8 mouse cellular contexts compared by ENCODE assay signal in the genomic region with DNA sequence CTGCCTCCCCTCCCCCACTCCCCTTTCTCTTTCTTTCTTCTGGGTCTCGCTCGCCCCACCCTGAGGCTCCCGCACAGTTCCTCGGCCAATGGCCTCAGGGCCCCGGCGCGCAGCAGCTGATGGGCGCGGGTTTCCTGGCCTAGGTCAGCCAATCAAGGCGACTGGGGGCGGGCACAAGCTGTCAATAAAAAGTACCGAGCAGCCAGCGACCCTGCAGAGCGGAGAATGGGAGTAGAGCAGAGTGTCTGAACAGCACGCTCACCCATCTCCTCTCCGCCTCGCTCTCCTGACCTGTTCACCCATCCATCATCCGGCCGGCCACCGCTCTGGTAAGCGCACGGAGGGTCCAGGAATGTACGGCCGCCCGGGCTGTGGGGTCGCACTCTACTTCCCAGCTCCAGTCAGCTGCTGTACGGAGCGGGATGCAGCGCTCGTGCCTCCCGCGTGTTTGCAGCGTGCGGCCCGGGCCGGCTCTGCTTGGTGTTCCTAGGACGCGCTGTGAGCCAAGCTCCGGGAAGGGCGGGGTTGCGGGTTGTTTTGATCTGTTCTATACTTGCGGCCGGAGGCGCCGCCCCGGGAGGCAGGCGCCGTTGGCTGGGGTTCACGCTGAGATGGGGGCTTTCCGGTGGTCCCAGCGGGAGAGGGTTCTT. TPM values are rescaled to one million over a fixed set of nuclear protein-coding genes. Genes with fewer than 3 reads are reported as not detected.
A peak's percentile ranks its signal among the peaks of the same experiment; 100 is the strongest.
DNase-seq lines count a peak whose midpoint lies in the region; ATAC-seq and TF ChIP-seq lines count a peak whose summit lies in the region.

Glul (plus strand) TSS at position 214 of the 650 bp plus-strand sequence.
Teddm2 (minus strand) TSS at position 498 of the 650 bp plus-strand sequence.

- peak; percentile 72 for ATAC-seq in frontal cortex, adult (ENCODE audit: low TSS enrichment)
- peak; percentile 95 for ATAC-seq in lung, postnatal 0 days

- H3K4me1 ChIP-seq in hindbrain, embryonic 10.5 days (replicated peaks) = peaks cover 40% of the 10 kb centered on the region
- H3K4me1 ChIP-seq in lung, postnatal 0 days (ENCODE audit: insufficient read depth, low read depth, low read length) = peaks cover 6% of the 10 kb centered on the region; the same call in 1 of the 2 replicates

- peak within 1 kb of the TSS; percentile 72 for H3K4me2 ChIP-seq in lung, postnatal 0 days (replicated peaks; ENCODE audit: low read depth, low read length)

- no peak; the same call in 1 of the 2 replicates for TF ChIP-seq CTCF in lung, postnatal 0 days (IDR thresholded peaks at IDR 0.05)

- peaks cover 24% of the 10 kb centered on the region for H3K36me3 ChIP-seq in hindbrain, embryonic 10.5 days
- H3K36me3 ChIP-seq in lung, postnatal 0 days (ENCODE audit: insufficient read depth, low read length) = peaks cover 18% of the 10 kb centered on the region

- WGBS in hindbrain, embryonic 10.5 days = under 1% methylated on average over 51 of the region's 51 CpGs
- WGBS in lung, postnatal 0 days = 1% methylated on average over 48 of the region's 51 CpGs

- peak; percentile 27 for TF ChIP-seq EP300 in lung, postnatal 0 days (IDR thresholded peaks at IDR 0.05)

- H3K27ac ChIP-seq in hindbrain, embryonic 10.5 days = peak within 1 kb of the TSS; percentile 98
- peak within 1 kb of the TSS; percentile 97 for H3K27ac ChIP-seq in lung, postnatal 0 days (ENCODE audit: low read length)

- no peaks in the 10 kb centered on the region for H3K9me3 ChIP-seq in hindbrain, embryonic 10.5 days
- no peaks in the 10 kb centered on the region for H3K9me3 ChIP-seq in lung, postnatal 0 days (ENCODE audit: low read length)

- peak within 1 kb of the TSS; percentile 92 for H3K4me3 ChIP-seq in hindbrain, embryonic 10.5 days
- peak within 1 kb of the TSS; percentile 99 for H3K4me3 ChIP-seq in lung, postnatal 0 days (ENCODE audit: low read depth, low read length)

- DNase-seq in MEL-GATA-1-ER (ENCODE audit: extremely low read depth, low read depth) = peak; percentile 80
- peak; percentile 91 for DNase-seq in cerebellum, adult 8-10 months
- DNase-seq in hindbrain, embryonic 10.5 days (ENCODE audit: low spot score) = peak; percentile 98
- DNase-seq in layer of hippocampus, adult 9-11 months = peak; percentile 98
- DNase-seq in lung, postnatal 0 days (ENCODE audit: low spot score) = peak; percentile 99
- DNase-seq in ovary, postnatal 14 days (ENCODE audit: low spot score) = peak; percentile 89
- DNase-seq in thymus, postnatal 14 days = peak; percentile 97

- H3K27me3 ChIP-seq in hindbrain, embryonic 10.5 days (ENCODE audit: insufficient read depth, poor library complexity, severe bottlenecking) = peaks cover 16% of the 10 kb centered on the region
- no peaks in the 10 kb centered on the region for H3K27me3 ChIP-seq in lung, postnatal 0 days (replicated peaks; ENCODE audit: insufficient read depth, low read length)

- peak within 1 kb of the TSS; percentile 97 for H3K9ac ChIP-seq in lung, postnatal 0 days (replicated peaks; ENCODE audit: low read depth)

RNA-seq across cellular contexts. Expression of gene Glul, which starts in this region (rescaled TPM):
- 128 and 133 TPM in 2 replicates for polyA plus RNA-seq in hindbrain, embryonic 10.5 days (2016; fragmentation: Nextera tagmentation; extraction: Ambion mirVana)
- polyA plus RNA-seq in lung, postnatal 0 days (2015; fragmentation: Nextera tagmentation; extraction: Ambion mirVana) = 179 and 283 TPM in 2 replicates

RNA-seq across cellular contexts. Expression of gene Teddm2, which starts in this region (rescaled TPM):
- polyA plus RNA-seq in hindbrain, embryonic 10.5 days (2016; fragmentation: Nextera tagmentation; extraction: Ambion mirVana) = 0.46 and 0.56 TPM in 2 replicates
- 0.62 and 0.98 TPM in 2 replicates for polyA plus RNA-seq in lung, postnatal 0 days (2015; fragmentation: Nextera tagmentation; extraction: Ambion mirVana)

Comparison
In these comparisons a context has a peak if more than half of its experiments do, and no peak if none do; other contexts are left out.
1. Peak in every context shown above with its lines: DNase-seq, ATAC-seq, H3K4me3 ChIP-seq and H3K27ac ChIP-seq.